Mouse (Mus musculus): ENCODE measurements around the gene Rabepk. TPM values are rescaled to one million over a fixed set of nuclear protein-coding genes. Genes with fewer than 3 reads are reported as not detected.
"Not testable (repeated sequence)": the region's sequence is repeated elsewhere in the genome, so short reads cannot be mapped to it uniquely, and the experiment has no call there.

Rabepk gene
- polyA plus RNA-seq, 1 experiment from 2014 or later: 30.6 TPM

DNA sequence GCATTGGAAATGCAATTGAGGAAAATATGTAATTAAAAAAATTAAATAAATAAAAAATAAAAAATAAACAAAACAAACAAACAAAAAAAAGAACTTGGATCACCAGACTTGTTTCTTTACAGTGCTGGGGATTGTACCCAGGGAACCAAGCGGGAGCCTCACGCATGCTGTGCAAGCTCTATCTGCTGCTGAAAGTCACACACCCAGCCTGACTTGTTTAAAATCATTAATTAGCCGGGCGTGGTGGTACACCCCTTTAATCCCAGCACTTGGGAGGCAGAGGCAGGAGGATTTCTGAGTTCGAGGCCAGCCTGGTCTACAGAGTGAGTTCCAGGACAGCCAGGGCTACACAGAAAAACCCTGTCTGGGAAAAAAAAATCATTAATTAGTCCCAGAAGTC lies 38.4 kb downstream of the Rabepk start:
- Histone ChIP-seq H3K4me1 (replicated peaks) (peaks cover 33% of the 10 kb centered on the region), H3K27ac (peak overlapping the region; percentile 86)
- WGBS (ENCODE audit: insufficient replicate concordance): 83% methylated on average over 5 of the region's 5 CpGs
- not testable (repeated sequence) for H3K36me3 ChIP-seq; H3K4me3 ChIP-seq (replicated peaks); DNase-seq; H3K9ac ChIP-seq; H3K4me2 ChIP-seq; H3K9me3 ChIP-seq (replicated peaks); H3K27me3 ChIP-seq
- ATAC-seq (ENCODE audit: low read depth): peak; percentile 61

DNA sequence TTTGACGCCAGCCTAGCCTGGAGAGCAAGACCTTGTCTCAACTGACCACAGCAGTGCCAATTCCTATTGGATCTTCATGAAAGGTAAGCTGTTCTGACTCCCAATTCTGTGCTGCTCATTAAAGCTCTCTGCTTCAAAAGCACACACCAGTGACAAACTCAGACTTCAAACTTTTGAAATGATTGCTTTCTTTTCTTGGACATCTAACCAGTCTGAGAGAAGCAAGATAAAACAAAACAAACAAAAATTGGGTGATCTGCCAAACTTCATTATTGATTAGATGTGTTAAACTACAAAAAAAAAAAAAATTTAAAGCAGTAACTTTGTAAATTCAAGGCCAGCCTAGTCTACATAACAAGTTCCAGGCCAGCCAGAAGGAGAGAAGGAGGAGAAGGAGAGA lies 42.4 kb downstream of the Rabepk start:
- 0 out of 2 replicates have a peak, but pooled peaks cover 2% of the 10 kb centered on the region for H3K27me3 ChIP-seq
- 58% methylated on average over 1 of the region's 1 CpGs for WGBS (ENCODE audit: insufficient replicate concordance)
- no peak overlapping the region for H3K27ac ChIP-seq
- ATAC-seq (ENCODE audit: low read depth) (no peak), DNase-seq (no peak)
- H3K9ac ChIP-seq: no peak overlapping the region
- peaks cover 28% of the 10 kb centered on the region for H3K4me1 ChIP-seq (replicated peaks)
- no peak overlapping the region for H3K4me2 ChIP-seq
- H3K4me3 ChIP-seq (replicated peaks): no peak overlapping the region
- no peaks in the 10 kb centered on the region for H3K36me3 ChIP-seq
- no peaks in the 10 kb centered on the region for H3K9me3 ChIP-seq (replicated peaks)

GRCm38 (mm10) chr2:34754551-34755358 lies 45.0 kb downstream of the Rabepk start, which contains the start of gene Gapvd1:
Gapvd1 (minus strand) TSS chr2:34755232.
- under 1% methylated on average over 14 of the region's 14 CpGs for WGBS (ENCODE audit: insufficient replicate concordance)

DNA sequence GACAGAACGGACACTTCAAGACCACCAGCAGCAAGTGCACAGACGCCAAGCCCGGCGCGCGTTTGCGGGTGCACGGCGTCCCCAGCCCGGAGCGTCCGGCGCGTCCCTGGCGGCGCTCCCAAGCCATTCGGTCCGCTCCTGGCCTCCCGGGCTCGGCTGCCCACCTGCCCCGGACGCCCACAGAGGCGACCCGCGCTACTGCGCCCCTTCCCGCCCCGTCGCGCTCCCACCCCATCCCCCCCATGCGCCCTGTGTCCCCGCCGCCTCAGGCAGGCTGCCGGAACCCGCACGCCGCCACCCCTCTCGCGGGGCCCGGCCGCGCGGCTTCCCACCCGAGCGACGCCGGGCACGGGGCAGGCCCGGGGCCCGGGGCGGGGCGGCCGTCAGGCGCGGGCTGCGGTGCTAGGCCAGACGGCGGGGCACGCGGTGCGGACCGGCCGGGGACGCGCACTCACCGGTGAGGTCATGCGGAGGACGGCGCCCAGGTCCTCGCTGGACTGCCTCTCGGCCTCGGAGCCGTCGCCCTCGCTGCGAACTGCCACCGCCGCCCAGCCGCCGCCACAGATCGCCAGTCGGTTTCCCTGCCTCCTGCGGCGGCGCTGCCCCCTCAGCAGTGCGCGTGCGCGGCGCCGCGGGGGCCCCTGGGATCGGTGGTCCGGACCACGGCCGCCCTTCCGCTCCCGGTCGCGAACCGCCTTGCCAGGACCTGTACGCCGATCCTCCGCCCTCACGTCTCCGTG lies 45.7 kb downstream of the Rabepk start:
- Histone ChIP-seq H3K9me3 (replicated peaks) (no peaks in the 10 kb centered on the region), H3K4me1 (replicated peaks) (peaks cover 48% of the 10 kb centered on the region), H3K9ac (peak overlapping the region; percentile 100), H3K4me3 (replicated peaks) (peak overlapping the region; percentile 97), H3K27ac (peak overlapping the region; percentile 98), H3K4me2 (peak overlapping the region; percentile 84), H3K27me3 (0 out of 2 replicates have a peak, but pooled peaks cover 2% of the 10 kb centered on the region), H3K36me3 (peaks cover 8% of the 10 kb centered on the region)
- DNase-seq (peak; percentile 79), ATAC-seq (ENCODE audit: low read depth) (peak; percentile 94)
- under 1% methylated on average over 100 of the region's 106 CpGs for WGBS (ENCODE audit: insufficient replicate concordance)

More at GRCm38 (mm10) chr2:34754551-34755358, 45.0 kb downstream of the Rabepk start, which contains the start of gene Gapvd1:
- Histone ChIP-seq H3K27ac (peak within 1 kb of the TSS; percentile 98), H3K9me3 (replicated peaks) (no peaks in the 10 kb centered on the region), H3K4me1 (replicated peaks) (peaks cover 42% of the 10 kb centered on the region), H3K36me3 (peaks cover 8% of the 10 kb centered on the region), H3K4me3 (replicated peaks) (peak within 1 kb of the TSS; percentile 97), H3K9ac (peak within 1 kb of the TSS; percentile 100), H3K27me3 (0 out of 2 replicates have a peak, but pooled peaks cover 2% of the 10 kb centered on the region), H3K4me2 (peak within 1 kb of the TSS; percentile 84)
- DNase-seq (peak; percentile 50), ATAC-seq (ENCODE audit: low read depth) (peak; percentile 39; the same call in 1 of the 2 replicates)

DNA sequence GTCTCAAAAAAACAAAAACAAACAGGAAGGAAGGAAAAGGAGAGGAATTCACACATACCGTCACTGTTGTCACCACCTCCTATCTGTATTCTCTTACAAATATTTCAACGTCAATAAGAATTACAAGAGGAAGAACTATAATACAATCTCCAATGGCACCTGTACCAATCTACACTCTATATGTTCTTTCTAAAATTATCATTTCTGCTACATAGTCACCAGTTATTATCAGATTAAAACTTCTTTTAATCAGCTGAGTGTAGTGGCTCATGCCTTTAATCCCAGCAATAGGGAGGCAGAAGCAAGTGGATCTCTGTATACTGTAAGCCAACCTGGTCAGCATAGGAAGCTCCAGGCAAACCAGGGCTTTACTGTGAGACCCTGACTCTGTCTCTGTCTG lies 49.5 kb downstream of the Rabepk start:
- Histone ChIP-seq H3K4me2 (peak overlapping the region; percentile 84), H3K27ac (peak overlapping the region; percentile 80), H3K4me1 (replicated peaks) (peaks cover 61% of the 10 kb centered on the region), H3K27me3 (no peaks in the 10 kb centered on the region), H3K9ac (peak overlapping the region; percentile 49), H3K9me3 (replicated peaks) (no peaks in the 10 kb centered on the region), H3K36me3 (peaks cover 20% of the 10 kb centered on the region), H3K4me3 (replicated peaks) (peak overlapping the region; percentile 26)
- DNase-seq (no peak), ATAC-seq (ENCODE audit: low read depth) (no peak)
- 42% methylated on average over 2 of the region's 2 CpGs for WGBS (ENCODE audit: insufficient replicate concordance)

- Histone ChIP-seq H3K9ac (peak overlapping the region; percentile 5; the same call in 1 of the 2 replicates), H3K27me3 (no peaks in the 10 kb centered on the region), H3K36me3 (peaks cover 34% of the 10 kb centered on the region), H3K4me2 (peak overlapping the region; percentile 26; the same call in 1 of the 2 replicates), H3K27ac (peak overlapping the region; percentile 69), H3K4me1 (replicated peaks) (peaks cover 65% of the 10 kb centered on the region), H3K4me3 (replicated peaks) (no peak overlapping the region), H3K9me3 (replicated peaks) (no peaks in the 10 kb centered on the region)
- DNase-seq: no peak
- ATAC-seq (ENCODE audit: low read depth): 0 out of 2 replicates have a peak, but pooled peaks have one; percentile 29
- WGBS (ENCODE audit: insufficient replicate concordance): 30% methylated on average over 4 of the region's 4 CpGs
These were observed 51.2 kb downstream of the Rabepk start for GRCm38 (mm10) chr2:34748479-34748878.

DNA sequence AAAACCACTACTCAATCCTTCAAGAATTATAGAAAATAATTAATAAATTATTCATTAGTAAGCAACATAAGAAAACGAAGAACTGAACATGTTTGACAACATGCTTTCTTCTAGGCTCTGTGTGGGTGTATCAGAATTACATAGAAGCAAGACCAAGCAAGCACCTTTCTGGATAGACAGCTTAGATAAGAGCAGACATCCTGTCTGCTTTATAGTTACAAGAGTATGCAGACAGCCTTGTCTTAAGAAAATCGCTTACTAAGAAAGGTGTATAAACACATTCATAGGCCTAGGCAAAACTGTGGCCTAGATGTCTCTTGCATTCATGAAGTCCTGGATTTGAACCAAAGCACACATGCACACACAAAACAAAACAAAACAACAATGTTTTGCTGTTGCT lies 54.0 kb downstream of the Rabepk start:
- H3K4me1 ChIP-seq (replicated peaks): peaks cover 71% of the 10 kb centered on the region
- ATAC-seq (ENCODE audit: low read depth): no peak

GRCm38 (mm10) chr2:34744476-34744875 lies 55.2 kb downstream of the Rabepk start:
- peaks cover 35% of the 10 kb centered on the region for H3K36me3 ChIP-seq
- no peaks in the 10 kb centered on the region for H3K9me3 ChIP-seq (replicated peaks)
- no peaks in the 10 kb centered on the region for H3K27me3 ChIP-seq
- H3K4me2 ChIP-seq: no peak overlapping the region
- no peak overlapping the region for H3K27ac ChIP-seq
- DNase-seq: no peak
- no peak overlapping the region for H3K9ac ChIP-seq
- H3K4me1 ChIP-seq (replicated peaks): peaks cover 69% of the 10 kb centered on the region
- H3K4me3 ChIP-seq (replicated peaks): no peak overlapping the region
- ATAC-seq (ENCODE audit: low read depth): no peak
- 89% methylated on average over 8 of the region's 8 CpGs for WGBS (ENCODE audit: insufficient replicate concordance)

More for the DNA sequence above, 54.0 kb downstream of the Rabepk start:
- Histone ChIP-seq H3K27me3 (no peaks in the 10 kb centered on the region), H3K4me2 (no peak overlapping the region), H3K36me3 (peaks cover 35% of the 10 kb centered on the region), H3K9ac (peak overlapping the region; percentile 26; the same call in 1 of the 2 replicates), H3K27ac (no peak overlapping the region; the same call in 1 of the 2 replicates), H3K4me3 (replicated peaks) (no peak overlapping the region), H3K9me3 (replicated peaks) (no peaks in the 10 kb centered on the region)
- no peak for DNase-seq
- WGBS (ENCODE audit: insufficient replicate concordance): 56% methylated on average over 2 of the region's 2 CpGs

GRCm38 (mm10) chr2:34742675-34743074 lies 57.0 kb downstream of the Rabepk start:
- Histone ChIP-seq H3K4me1 (replicated peaks) (peaks cover 73% of the 10 kb centered on the region), H3K4me2 (peak overlapping the region; percentile 25), H3K27me3 (no peaks in the 10 kb centered on the region), H3K9me3 (replicated peaks) (no peaks in the 10 kb centered on the region), H3K27ac (peak overlapping the region; percentile 94), H3K36me3 (peaks cover 43% of the 10 kb centered on the region), H3K4me3 (replicated peaks) (no peak overlapping the region), H3K9ac (peak overlapping the region; percentile 47; the same call in 1 of the 2 replicates)
- WGBS (ENCODE audit: insufficient replicate concordance): 85% methylated on average over 8 of the region's 8 CpGs
- DNase-seq (no peak), ATAC-seq (ENCODE audit: low read depth) (no peak)

- 55% methylated on average over 12 of the region's 12 CpGs for WGBS (ENCODE audit: insufficient replicate concordance)
- Histone ChIP-seq H3K36me3 (peaks cover 39% of the 10 kb centered on the region), H3K4me1 (replicated peaks) (peaks cover 77% of the 10 kb centered on the region), H3K27ac (peak overlapping the region; percentile 94), H3K4me2 (peak overlapping the region; percentile 25), H3K9ac (peak overlapping the region; percentile 47), H3K9me3 (replicated peaks) (no peaks in the 10 kb centered on the region), H3K27me3 (no peaks in the 10 kb centered on the region), H3K4me3 (replicated peaks) (no peak overlapping the region)
- ATAC-seq (ENCODE audit: low read depth): no peak
- DNase-seq: no peak
These were observed 58.1 kb downstream of the Rabepk start for GRCm38 (mm10) chr2:34741390-34742159.
